Mouse (Mus musculus) granulocyte monocyte progenitor cell, adult 5-6 weeks (primary cell): ENCODE results near the gene B230118H07Rik. TPM values are rescaled to one million over a fixed set of nuclear protein-coding genes. Genes with fewer than 3 reads are reported as not detected.

Experiments
- ATAC-seq: replicated peaks from 2 replicates; pipeline ENCODE4 v1.8.0; 2016; ENCODE audit warnings: mild to moderate bottlenecking, moderate TSS enrichment, inconsistent platforms; ENCODE audit not compliant: poor library complexity, severe bottlenecking
- total RNA-seq, 2 experiments: library from RNA; stranded (forward) in 1 of 2; stranded (reverse) in 1 of 2; fragments of 200-712, 200-1000 nt in 1 of 2; fragments of >200 nt in 1 of 2; fragmentation: Nextera tagmentation in 1 of 2; gene quantifications; 2 replicates each; pipeline ENCODE4 v1.2.3; 2014 to 2017

Gene B230118H07Rik
- total RNA-seq, 2 experiments from 2014 or later: 110 to 126 TPM

DNA sequence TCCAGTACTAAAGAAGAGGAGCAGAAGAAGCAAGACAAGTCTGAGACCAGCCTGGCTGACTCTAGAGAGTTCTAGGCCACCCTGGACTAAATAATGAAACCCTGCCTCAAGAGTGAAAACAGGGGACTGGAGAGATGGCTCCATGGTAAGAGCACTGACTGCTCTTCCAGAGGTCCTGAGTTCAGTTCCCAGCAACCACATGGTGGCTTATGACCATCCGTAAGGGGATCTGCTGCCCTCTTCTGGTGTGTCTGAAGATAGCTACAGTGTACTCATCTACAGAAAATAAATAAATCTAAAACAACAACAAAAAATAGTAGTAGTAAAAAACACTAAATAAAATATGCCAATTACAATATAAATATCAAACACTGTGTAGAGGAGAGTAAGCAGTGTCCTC is 3.5 kb downstream of the B230118H07Rik start:
- no peak for ATAC-seq

DNA sequence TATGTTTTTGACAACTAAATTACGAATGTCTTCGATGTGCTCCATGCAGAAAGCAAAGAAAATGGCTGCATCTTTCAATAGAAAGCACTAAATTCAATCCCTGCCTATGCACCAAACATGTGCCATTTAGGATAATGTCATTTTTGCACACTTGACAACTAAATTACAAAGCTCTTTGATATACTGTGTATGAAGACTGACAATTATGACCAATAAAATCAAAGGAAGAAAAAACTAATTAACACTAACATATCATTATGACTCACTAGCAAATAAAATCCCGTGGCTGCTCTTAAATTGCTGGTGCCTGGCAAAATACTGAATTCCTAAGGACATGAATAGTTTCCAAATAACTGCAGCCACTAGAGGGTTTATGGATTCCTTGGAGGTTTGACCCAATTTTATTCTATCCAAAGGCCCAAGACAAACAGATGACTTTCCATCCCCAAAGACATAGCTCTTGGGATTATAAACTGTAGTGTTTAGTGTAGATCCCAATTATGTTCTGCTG is 9.4 kb downstream of the B230118H07Rik start:
- no peak for ATAC-seq

DNA sequence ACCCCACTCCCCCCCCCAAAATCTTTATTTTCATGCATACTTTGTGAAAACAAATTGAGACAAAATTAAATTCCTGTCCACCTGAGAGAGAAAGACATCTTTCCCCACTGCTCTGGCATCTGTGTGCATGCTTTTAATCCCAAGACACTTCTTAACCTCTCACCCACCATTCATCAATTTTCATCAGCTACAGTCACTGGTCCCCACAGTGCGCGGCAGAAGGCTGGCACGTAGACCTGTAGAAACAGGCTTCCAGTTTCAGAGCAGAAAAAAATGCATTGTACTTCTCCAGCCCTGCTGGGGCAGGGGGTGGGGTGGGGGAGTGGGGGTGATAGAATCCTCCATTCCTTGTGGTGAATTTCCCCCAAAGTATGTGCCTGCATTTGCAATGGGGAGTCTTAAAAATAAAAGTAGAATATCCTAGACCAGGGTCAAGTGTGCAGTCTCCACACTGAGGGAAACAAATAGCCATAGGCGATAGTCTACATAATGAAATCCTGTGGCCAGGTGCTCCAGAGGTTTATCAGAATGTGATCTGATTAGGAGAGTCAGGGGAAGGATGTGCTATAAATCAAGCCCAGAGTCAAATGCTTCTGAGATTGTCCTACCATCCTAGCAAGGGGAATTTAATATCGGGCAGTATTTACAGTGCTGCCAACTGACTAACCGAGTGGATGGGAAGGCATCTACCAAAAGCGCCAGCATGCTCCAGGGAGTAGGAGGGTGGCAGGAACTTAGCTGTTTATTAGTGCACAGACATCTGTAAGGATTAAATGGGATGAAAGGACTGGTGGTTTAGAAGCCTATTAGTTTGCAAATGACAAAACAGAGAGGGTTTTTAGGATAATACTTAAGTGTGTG is 10.1 kb downstream of the B230118H07Rik start:
- no peak for ATAC-seq

DNA sequence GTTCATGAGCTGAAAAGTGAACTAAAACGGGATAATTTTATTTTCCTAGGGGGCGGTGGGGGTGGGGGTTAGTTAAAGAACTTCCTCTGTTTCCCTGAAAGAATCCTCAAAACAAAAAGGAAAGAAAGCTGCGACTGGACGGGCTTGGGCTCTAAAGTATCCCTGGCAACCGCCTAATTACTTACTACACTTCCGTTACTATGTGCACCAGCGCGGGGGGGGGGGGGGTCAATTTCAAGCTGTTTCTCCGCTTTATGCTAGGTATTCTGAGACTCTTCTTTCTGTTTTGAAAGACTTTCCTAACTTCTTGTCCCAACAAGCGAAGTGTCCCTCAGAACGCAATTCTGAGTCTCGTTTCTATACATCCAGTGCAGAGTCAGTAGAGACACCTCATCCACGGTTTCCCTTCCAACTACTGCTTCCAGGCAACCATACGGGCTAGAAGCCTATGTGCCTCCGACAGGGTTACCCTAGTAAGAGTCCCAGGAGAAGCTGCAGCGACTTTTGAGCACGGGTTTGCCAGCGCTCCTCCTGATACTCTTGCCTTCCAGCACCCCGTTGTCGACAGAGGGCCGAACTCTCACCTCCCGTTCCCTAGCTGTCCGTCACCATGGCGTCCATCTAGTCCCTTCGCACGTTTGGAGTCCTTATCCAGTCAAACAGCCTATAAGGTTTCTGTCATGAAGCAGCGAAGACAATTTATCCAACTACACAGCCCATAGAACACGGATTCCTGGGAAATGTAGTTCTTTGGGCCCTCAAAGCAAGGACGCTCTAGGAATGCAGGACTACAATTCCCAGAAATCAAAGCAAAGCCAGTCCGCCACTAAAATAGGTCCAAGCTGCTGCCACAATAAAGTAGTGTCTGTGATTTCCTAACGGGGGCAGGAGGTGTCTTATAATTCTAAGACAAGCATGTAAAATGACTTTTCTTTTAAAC is 20.8 kb downstream of the B230118H07Rik start:
- peak; percentile 93 for ATAC-seq

DNA sequence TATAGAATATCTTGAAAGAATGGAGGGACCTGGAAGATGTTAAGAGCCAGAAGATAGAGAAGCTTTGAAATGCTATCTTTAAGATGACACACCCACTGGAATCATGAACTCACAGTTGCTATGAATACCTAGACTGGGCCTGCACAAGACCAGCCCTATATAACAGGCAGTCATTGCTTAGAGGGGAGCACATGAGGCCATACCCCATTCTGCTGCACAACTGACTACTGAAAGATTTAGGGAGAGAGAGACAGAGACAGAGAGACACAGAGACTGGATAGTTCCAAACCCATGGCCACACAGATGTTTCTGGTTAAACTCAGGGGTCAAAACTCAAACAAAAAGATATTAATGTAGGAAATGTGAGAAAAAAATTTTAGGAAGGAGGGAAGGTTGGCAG is 22.1 kb downstream of the B230118H07Rik start:
- ATAC-seq: no peak

DNA sequence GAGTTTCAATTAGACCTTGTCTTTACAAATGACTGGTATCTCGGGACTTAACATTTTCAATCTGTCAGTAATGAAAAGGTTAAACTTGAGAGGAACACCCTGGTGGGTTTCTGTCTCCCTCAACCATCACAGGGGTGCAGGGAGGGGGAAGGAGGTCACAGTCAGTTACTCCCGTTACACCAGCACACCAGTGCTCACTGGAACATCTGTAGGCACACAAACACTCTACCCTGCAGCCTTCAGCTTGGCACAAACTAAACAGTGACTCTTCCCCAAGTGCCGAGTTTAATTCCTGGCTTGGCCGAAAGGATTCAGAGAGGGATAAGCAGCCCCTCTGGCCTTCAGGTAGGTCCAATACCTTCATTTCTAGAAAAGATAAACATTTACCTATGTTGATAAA is 24.8 kb downstream of the B230118H07Rik start, which contains the start of gene Rag2:
Rag2 (plus strand) TSS at position 193 of the 400 bp plus-strand sequence.
- no peak for ATAC-seq

DNA sequence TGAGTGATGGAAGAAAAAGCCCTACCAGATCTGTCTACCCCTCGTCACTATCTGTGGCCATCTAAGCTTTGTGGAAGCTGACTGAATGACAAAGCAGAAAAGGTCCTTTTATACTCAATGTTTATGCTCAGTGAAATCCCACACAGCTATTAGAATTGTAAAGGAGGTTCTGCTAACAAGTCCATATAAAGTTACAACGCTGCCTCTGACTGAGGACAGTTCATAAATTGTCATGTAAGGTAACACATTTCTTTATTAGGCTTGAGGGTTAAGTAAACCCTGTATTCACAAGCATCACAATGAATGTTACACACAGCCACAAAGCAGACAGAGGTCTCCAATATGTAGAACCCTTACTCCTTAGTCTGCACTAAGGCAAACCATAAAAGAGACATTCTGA is 25.3 kb downstream of the B230118H07Rik start:
- ATAC-seq: no peak

DNA sequence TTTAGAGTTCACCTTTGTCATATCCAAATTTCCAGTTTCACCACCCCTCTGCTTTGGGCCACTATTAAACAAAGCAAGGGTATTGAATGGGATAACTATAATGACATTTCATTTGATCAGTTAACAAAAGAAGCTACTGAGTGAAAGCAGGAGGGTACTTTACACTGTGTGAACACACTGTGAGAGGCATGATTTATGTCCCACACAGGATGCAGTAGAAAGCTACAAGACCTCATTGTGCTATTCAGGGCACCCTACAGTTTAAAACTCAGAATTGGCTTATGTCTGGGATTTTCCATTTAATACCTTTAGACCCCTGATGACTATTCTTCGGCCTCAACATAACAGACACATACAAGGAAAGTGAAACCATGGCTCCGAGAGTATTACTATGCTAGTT is 26.3 kb downstream of the B230118H07Rik start:
- no peak for ATAC-seq

DNA sequence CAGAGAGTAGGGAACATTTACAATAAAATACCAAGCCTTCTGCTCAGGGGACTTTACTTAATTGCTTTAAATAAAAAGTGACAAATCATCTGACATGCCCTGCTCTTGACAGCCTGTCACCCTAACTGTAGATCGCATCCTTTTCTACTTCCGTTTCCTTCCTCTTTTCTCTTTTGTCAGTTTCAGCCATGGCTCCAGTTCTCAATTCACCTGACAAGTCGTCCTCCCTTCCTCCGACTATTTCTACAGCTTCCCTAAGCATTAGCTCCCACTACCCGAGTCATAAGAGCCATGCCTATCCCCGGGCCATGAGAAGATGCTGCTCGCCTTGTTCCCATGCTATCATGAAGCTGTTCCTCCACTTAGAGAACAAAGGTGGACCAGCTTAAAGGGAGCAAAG is 27.7 kb downstream of the B230118H07Rik start:
- peak; percentile 46 for ATAC-seq

DNA sequence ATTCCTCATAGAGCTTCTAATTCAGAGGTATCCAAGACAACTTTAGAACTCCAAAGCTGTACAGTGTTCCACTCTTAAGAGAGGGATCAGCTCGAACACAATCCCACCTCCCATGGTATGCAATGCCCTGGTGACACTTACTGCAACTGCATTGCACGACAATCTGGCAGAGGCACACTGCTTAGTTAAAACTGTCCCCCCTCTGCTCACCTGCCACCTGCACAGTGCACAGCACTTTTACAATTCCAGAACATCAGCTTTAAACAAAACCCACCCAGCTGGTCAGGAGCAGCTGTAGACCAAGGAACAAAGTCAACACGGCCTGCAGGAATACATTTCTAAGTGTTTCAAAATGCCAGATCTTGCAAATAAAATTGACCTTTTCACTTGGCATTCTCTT is 28.4 kb downstream of the B230118H07Rik start:
- ATAC-seq: no peak

DNA sequence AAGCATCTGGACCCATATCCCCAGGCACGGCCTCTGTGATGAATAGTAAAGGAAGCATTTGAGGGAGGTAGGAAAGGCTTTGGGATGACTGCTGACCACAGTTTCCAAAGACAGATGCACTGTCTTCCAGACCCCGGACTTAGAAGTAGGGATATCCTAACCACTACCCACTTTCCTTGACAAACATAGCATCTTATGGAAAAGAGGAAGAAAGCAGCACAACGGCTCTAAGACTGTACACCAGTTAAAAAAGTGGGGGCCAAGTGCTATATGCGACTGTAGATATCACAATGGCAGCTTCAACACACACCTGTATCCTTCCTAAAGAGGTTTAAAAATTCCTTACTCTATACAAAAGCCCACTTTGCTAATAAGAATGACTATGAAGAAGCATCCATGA is 31.0 kb downstream of the B230118H07Rik start:
- ATAC-seq: peak; percentile 50

DNA sequence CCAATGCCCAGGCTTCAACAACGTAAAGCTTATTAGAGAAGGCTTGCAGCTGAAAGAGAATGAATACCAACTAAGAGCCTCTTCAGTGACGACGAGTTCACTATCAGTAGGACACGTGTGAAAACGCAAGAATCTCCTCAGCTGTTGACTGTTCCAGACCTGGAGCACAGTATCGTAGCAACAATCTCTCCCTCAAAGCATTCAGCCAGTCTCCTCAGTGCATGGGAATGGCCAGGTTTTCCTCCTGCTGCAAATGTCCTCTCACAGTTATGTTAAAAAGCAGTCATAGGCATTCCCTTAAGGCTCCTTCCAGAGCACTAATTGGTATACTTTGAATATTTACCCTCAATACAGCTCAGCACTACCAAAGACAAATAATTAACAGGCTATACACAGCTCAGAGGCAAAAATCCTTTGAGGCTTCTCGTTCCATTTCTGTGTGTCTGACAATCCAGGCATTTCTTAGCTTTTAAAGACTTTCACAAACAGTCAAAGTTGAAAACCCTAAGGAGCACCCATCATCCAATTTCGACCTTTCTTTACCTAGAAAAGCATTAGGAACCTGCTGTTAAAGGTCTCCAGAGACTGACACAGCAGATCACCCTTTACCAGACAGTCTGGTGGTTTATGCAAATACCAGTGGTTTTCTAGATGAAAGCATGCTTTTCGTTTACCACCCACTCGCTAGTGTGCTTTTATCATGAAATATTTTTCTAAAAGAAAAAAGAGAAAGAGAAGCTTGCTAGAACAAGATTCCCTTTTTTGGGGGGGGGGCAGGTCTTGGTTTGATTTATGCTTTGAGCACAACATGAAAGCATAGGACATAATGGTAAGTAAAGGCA is 33.6 kb downstream of the B230118H07Rik start:
- ATAC-seq: no peak

DNA sequence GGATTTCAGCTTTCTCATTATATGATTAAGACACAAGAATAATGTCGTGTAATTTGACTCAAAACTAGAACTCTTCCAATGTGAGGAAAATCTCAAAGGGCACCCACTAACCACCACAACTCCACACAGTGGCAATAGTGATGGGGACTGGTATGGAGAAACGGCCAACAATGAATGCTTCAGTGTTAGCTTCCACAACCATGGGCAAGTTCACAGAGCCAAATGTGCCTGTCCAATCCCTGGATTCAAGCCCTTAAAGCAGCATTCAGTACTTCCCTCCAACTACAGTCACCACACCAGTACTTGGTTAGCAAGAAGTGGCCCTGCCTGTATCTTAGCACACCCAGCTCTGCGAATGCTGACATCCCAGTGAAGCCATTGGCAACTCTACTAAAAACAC is 38.5 kb downstream of the B230118H07Rik start:
- ATAC-seq: no peak

DNA sequence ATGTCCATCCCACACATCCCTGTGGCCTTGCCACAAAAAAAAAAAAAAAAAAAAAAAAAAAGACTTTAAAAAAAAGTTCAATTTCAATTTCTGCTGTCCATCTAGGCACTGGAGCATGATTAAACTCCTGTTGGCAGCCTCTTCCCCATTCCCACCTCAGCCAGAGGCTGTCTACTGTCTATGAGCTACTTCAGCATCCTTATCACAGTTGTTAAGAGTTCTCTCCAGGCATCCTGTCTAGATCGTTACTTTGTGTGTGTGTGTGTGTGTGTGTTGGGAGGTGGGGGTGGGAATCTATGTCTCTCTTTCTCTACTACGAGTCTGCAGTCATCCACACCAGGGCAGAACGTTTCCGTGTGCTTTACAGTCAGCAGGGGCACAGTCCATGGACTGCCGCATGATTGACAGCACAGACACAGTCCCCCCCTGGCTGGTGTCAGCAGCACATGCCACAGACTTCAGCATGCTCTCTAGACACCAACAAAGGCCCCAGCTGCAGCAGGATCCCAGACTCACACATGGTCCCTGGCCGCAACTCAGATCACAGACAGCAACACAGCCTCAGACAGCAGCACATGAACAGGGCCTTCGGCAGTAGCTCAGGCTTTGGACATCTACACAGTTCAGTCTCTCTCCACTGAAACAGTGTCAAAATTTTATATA is 41.0 kb downstream of the B230118H07Rik start:
- ATAC-seq: no peak

DNA sequence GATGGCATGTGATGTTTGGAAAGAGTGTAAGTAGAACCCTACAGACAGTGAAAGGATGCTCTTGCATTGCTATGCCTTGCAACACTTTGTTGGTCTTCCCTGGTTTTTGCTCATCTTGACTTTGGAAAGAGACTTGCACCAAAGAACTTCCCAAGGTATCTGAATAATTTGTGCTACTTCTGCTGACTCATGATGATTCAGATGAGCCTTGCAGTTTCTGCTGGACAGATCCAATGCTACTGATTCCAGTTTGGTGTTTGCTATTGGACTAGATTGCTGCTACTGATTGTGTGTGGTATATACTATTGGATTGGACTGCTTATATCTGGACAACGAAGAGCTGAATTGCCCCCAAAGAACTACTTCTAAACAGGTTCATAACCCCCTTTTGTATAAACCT is 46.2 kb downstream of the B230118H07Rik start:
- no peak for ATAC-seq

DNA sequence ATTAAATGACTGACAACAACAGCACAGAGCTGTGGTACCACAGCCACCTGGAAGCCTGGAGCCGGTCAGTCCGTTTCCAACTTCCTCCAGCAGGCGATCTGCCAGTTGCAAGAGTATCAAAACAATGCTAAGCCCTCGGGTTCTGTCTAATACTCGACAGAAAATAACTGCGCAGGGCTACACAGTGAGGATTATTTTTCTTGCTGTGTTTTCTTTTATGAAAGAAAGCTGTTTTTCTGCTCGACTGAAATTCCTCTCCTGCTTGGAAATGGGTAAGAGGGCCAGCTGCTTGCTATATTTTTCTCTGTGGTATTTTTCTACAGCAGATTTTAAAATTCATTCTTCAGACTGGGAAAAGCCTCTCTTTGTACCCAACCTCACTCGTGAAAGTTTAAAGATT is 48.6 kb downstream of the B230118H07Rik start:
- ATAC-seq: peak; percentile 71

DNA sequence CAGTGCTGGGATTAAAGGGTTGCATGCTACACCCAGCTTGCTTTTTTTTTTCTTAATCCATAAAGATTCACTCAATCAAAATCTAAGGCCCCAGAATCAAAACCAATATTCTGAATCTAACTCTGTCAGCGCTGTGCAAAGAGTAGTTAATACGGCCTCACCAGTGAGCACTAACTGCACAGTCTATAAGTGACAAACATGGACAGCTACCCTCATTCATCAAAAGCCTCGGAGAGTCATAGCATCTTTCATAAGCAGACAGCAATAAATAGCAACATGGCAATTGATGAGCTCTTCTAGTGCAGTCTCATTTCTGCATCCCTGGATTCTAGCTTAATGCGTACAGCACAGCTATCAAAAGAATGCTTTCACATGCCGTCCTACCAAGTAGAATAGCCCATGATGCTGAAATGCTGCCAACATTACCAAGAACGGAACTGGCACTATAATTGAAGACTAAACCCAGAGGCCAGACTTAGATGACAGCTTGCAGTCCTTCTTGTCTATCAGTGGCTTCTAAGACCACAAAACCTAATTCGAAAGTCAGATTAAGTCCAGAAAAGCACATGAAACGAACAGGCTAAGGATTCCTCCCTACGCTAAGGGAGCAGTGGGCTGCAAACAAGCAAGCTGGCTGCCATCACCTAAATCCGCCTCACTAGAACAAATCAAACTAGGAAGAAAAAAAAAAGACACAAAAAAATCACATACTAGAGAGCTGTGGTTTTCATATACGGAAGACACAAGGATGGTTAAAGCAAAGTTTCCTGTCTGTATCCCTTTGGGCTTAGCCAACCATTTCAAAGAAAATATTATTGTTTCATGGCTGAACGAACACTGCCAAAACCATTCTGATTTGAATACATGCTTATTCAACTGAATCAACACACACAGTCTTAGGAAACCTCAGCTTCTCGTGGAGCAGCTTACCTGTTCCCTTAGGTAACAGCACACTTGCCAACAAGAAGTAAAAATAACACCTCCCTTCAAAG is 50.8 kb downstream of the B230118H07Rik start:
- no peak for ATAC-seq

DNA sequence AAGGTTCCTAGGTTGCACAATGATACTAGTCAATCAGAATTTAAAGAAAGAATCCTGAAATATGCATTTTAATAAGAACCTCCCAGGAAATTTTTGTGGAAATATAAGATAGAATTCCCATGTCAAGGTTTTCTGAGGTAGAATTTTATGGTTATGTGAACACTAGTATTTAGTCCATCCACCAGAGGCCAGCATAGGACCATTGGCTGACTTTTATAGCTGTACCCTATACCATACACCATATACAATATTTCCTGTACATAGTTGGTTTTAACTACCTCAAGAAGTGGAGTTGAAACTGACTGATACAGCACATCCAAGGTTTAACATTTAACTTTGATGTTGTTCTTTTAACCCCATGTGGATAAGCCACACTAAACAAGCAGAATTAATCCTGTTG is 52.1 kb downstream of the B230118H07Rik start:
- no peak for ATAC-seq
